Mouse (Mus musculus) splenic B cell, adult 2 months (primary cell): Measurements from ENCODE around the gene Coro1a.

Experiments used
- DNase-seq: peaks from one replicate; pipeline ENCODE4 v3.0.0-alpha.2; 2011; ENCODE audit warnings: low read depth, low spot score
- H3K27me3 ChIP-seq: 2 replicates; pipeline ENCODE4 v1.6.1; 2012; ENCODE audit warnings: mild to moderate bottlenecking, low read length, moderate library complexity, mixed read lengths; ENCODE audit not compliant: control insufficient read depth, poor library complexity, insufficient read depth, severe bottlenecking
- H3K36me3 ChIP-seq: 2 replicates; pipeline ENCODE4 v1.6.1; 2012; ENCODE audit warnings: mild to moderate bottlenecking, low read length, moderate library complexity, mixed read lengths; ENCODE audit not compliant: control insufficient read depth, poor library complexity, insufficient read depth, severe bottlenecking

Coro1a gene

GRCm38 (mm10) chr7:126679683-126680082, 27.9 kb downstream of the Coro1a start:
- Histone ChIP-seq H3K27me3 (no peaks in the 10 kb centered on the region), H3K36me3 (0 out of 2 replicates have a peak, but pooled peaks cover 1% of the 10 kb centered on the region)
- DNase-seq, result no peak

- Histone ChIP-seq H3K27me3 (no peaks in the 10 kb centered on the region), H3K36me3 (0 out of 2 replicates have a peak, but pooled peaks cover 1% of the 10 kb centered on the region)
- DNase-seq, result no peak
Observed at GRCm38 (mm10) chr7:126678545-126679341, 28.8 kb downstream of the Coro1a start.

GRCm38 (mm10) chr7:126676631-126677220, 30.9 kb downstream of the Coro1a start:
- Histone ChIP-seq H3K36me3 (peaks cover 3% of the 10 kb centered on the region; the same call in 1 of the 2 replicates), H3K27me3 (no peaks in the 10 kb centered on the region)
- DNase-seq, result no peak

- DNase-seq, result no peak
- H3K27me3 ChIP-seq, result no peaks in the 10 kb centered on the region
- H3K36me3 ChIP-seq, result peaks cover 4% of the 10 kb centered on the region; the same call in 1 of the 2 replicates
Observed at GRCm38 (mm10) chr7:126676207-126676606, 31.4 kb downstream of the Coro1a start, which contains the start of gene Sult1a1. Sult1a1 (minus strand) TSS chr7:126676432.

- no peak for DNase-seq
- peaks cover 4% of the 10 kb centered on the region; the same call in 1 of the 2 replicates for H3K36me3 ChIP-seq
- H3K27me3 ChIP-seq, result no peaks in the 10 kb centered on the region
Observed at GRCm38 (mm10) chr7:126675104-126675503, 32.5 kb downstream of the Coro1a start.

GRCm38 (mm10) chr7:126672111-126672510, 35.5 kb downstream of the Coro1a start:
- no peak for DNase-seq
- Histone ChIP-seq H3K27me3 (no peaks in the 10 kb centered on the region), H3K36me3 (peaks cover 3% of the 10 kb centered on the region; the same call in 1 of the 2 replicates)

- H3K36me3 ChIP-seq, result peaks cover 7% of the 10 kb centered on the region
- DNase-seq, result no peak
- H3K27me3 ChIP-seq, result no peaks in the 10 kb centered on the region
Observed at GRCm38 (mm10) chr7:126670152-126670551, 37.4 kb downstream of the Coro1a start.

- Histone ChIP-seq H3K27me3 (no peaks in the 10 kb centered on the region), H3K36me3 (peaks cover 7% of the 10 kb centered on the region)
- DNase-seq, result no peak
Observed at GRCm38 (mm10) chr7:126668452-126668851, 39.1 kb downstream of the Coro1a start.

GRCm38 (mm10) chr7:126667495-126668090, 40.0 kb downstream of the Coro1a start:
- DNase-seq, result no peak
- Histone ChIP-seq H3K27me3 (no peaks in the 10 kb centered on the region), H3K36me3 (peaks cover 9% of the 10 kb centered on the region)

- H3K27me3 ChIP-seq, result no peaks in the 10 kb centered on the region
- no peak for DNase-seq
- peaks cover 7% of the 10 kb centered on the region; the same call in 1 of the 2 replicates for H3K36me3 ChIP-seq
Observed at GRCm38 (mm10) chr7:126665269-126665668, 42.3 kb downstream of the Coro1a start.

- Histone ChIP-seq H3K36me3 (peaks cover 7% of the 10 kb centered on the region; the same call in 1 of the 2 replicates), H3K27me3 (no peaks in the 10 kb centered on the region)
- DNase-seq, result no peak
Observed at GRCm38 (mm10) chr7:126663646-126664045, 43.9 kb downstream of the Coro1a start.

GRCm38 (mm10) chr7:126659771-126660170, 47.8 kb downstream of the Coro1a start:
- no peak for DNase-seq
- Histone ChIP-seq H3K36me3 (peaks cover 2% of the 10 kb centered on the region; the same call in 1 of the 2 replicates), H3K27me3 (no peaks in the 10 kb centered on the region)

GRCm38 (mm10) chr7:126657522-126657921, 50.1 kb downstream of the Coro1a start:
- Histone ChIP-seq H3K27me3 (no peaks in the 10 kb centered on the region), H3K36me3 (peaks cover under 1% of the 10 kb centered on the region; the same call in 1 of the 2 replicates)
- no peak for DNase-seq

GRCm38 (mm10) chr7:126655695-126656094, 51.9 kb downstream of the Coro1a start:
- peak; percentile 74 for DNase-seq

GRCm38 (mm10) chr7:126653991-126654390, 53.6 kb downstream of the Coro1a start:
- no peak for DNase-seq
- H3K27me3 ChIP-seq, result no peaks in the 10 kb centered on the region

More at GRCm38 (mm10) chr7:126655695-126656094, 51.9 kb downstream of the Coro1a start:
- Histone ChIP-seq H3K27me3 (no peaks in the 10 kb centered on the region), H3K36me3 (0 out of 2 replicates have a peak, but pooled peaks cover 4% of the 10 kb centered on the region)

More at GRCm38 (mm10) chr7:126653991-126654390, 53.6 kb downstream of the Coro1a start:
- 0 out of 2 replicates have a peak, but pooled peaks cover 4% of the 10 kb centered on the region for H3K36me3 ChIP-seq
